Mouse (Mus musculus): ENCODE data around the gene Tbp.

- TF ChIP-seq UBTF (IDR thresholded peaks at IDR 0.05; ENCODE audit: borderline replicate concordance, insufficient read depth, low read depth, low read length) (no peak), CTCF (IDR thresholded peaks at IDR 0.05 in 2 of 3, conservative IDR thresholded peaks at IDR 0.05 in 1 of 3; ENCODE audit: control insufficient read depth in 1 of 3, insufficient read depth in 1 of 3, low read depth in 2 of 3, low read length in 3 of 3, poor library complexity in 1 of 3, severe bottlenecking in 1 of 3) (no peak), SIN3A (IDR thresholded peaks at IDR 0.05; ENCODE audit: low read length) (no peak), HCFC1 (IDR thresholded peaks at IDR 0.05; ENCODE audit: low read depth, low read length) (no peak), ZNF384 (IDR thresholded peaks at IDR 0.05; ENCODE audit: low read depth, low read length) (no peak), EP300 (IDR thresholded peaks at IDR 0.05; ENCODE audit: low read depth in 1 of 2, low read length in 2 of 2) (no peak), MAFK (IDR thresholded peaks at IDR 0.05; ENCODE audit: borderline replicate concordance, low read depth, low read length) (no peak), GABPA (IDR thresholded peaks at IDR 0.05; ENCODE audit: low read depth, low read length) (no peak), USF1 (IDR thresholded peaks at IDR 0.05; ENCODE audit: low read depth, low read length) (no peak), POLR2AphosphoS2 (IDR thresholded peaks at IDR 0.05; ENCODE audit: low read length) (no peak)
These were observed 9.1 kb upstream of the Tbp start for GRCm38 (mm10) chr17:15490542-15490941.
